Mouse (Mus musculus) CH12.LX (cell line): ENCODE measurements around the gene Apba1.

Experiments used
- CTCF ChIP-seq, 2 experiments: IDR thresholded peaks in 1 of 2; conservative IDR thresholded peaks in 1 of 2; 2 replicates each; pipeline ENCODE4 v1.5.1; 2011 to 2012; ENCODE audit warnings: low read depth in 2 of 2, low read length in 2 of 2, improper control_type of control experiment in 1 of 2, inconsistent platforms in 1 of 2, mild to moderate bottlenecking in 1 of 2, moderate library complexity in 1 of 2
- EP300 ChIP-seq: IDR thresholded peaks from 2 replicates; pipeline ENCODE4 v1.6.1; 2011; ENCODE audit warnings: low read length, improper control_type of control experiment
- KAT2A ChIP-seq: IDR thresholded peaks from 2 replicates; pipeline ENCODE4 v1.6.1; 2012; ENCODE audit warnings: low read length, improper control_type of control experiment, inconsistent platforms; ENCODE audit not compliant: insufficient replicate concordance
- NRF1 ChIP-seq: IDR thresholded peaks from 2 replicates; pipeline ENCODE4 v1.6.1; 2014; ENCODE audit warnings: low read depth, mild to moderate bottlenecking, inconsistent platforms, low read length, improper control_type of control experiment, moderate library complexity
- POLR2A ChIP-seq: IDR thresholded peaks from 2 replicates; pipeline ENCODE4 v1.6.1; 2011; ENCODE audit warnings: low read depth, mild to moderate bottlenecking, improper control_type of control experiment, low read length
- ZKSCAN1 ChIP-seq: IDR thresholded peaks from 2 replicates; pipeline ENCODE4 v1.6.1; 2012; ENCODE audit warnings: low read depth, inconsistent platforms, low read length, improper control_type of control experiment, borderline replicate concordance
- ZNF384 ChIP-seq: IDR thresholded peaks from 2 replicates; pipeline ENCODE4 v1.6.1; 2012; ENCODE audit warnings: low read depth, low read length, improper control_type of control experiment, inconsistent platforms

DNA sequence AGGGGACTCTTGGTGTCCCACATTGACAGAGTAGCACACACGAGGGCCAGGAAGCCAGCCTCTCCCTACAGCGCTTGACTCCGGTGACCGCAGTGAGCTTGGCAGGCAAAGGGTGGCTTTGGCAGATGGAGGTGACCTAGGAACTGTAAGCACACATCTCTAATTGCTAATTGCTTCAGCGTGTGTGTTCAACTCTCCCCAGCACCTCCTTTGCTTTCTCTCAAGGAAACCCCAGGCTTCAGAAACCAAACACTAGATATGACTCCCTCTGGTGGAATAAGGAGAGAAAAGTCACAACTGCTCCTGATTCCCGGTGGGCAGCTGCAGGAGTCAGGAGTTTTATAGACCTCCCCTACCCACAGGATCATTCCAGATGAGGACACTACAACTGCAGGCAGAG, 200.2 kb downstream of the Apba1 start:
- TF ChIP-seq POLR2A (no peak), NRF1 (no peak), ZNF384 (no peak), EP300 (no peak), CTCF (conservative IDR thresholded peaks at IDR 0.05 in 1 of 2, IDR thresholded peaks at IDR 0.05 in 1 of 2; ENCODE audit: low read depth in 2 of 2, low read length in 2 of 2) (peak in 1 of 2 experiments; percentile 53; a peak in 2 of 4 replicates), ZKSCAN1 (no peak), KAT2A (no peak)
